Mouse (Mus musculus) heart, embryonic 12.5 days (tissue): ENCODE results near the gene Cdkal1. TPM values are rescaled to one million over a fixed set of nuclear protein-coding genes. Genes with fewer than 3 reads are reported as not detected.

Source experiments
- ATAC-seq: fragments of 200-750 bp; cut with Nextera tagmentation; 2 replicates; pipeline ENCODE4 v1.8.0; 2017; ENCODE audit warnings: moderate TSS enrichment, moderate library complexity; ENCODE audit not compliant: insufficient number of reproducible peaks, low FRiP score
- H3K27ac ChIP-seq: fragments of 300-500 bp; sonication (generic); 2 replicates; pipeline ENCODE4 v1.5.1; 2016; ENCODE audit warnings: mild to moderate bottlenecking, moderate library complexity; ENCODE audit not compliant: poor library complexity, severe bottlenecking
- H3K27me3 ChIP-seq: fragments of 300-500 bp; sonication (generic); replicated peaks from 2 replicates; pipeline ENCODE4 v1.6.1; 2016; ENCODE audit warnings: mild to moderate bottlenecking, moderate library complexity
- H3K36me3 ChIP-seq: fragments of 300-500 bp; sonication (generic); 2 replicates; pipeline ENCODE4 v1.6.1; 2016; ENCODE audit warnings: mild to moderate bottlenecking, moderate library complexity
- H3K4me1 ChIP-seq: fragments of 300-500 bp; sonication (generic); replicated peaks from 2 replicates; pipeline ENCODE4 v1.6.1; 2016; ENCODE audit warnings: mild to moderate bottlenecking
- H3K4me2 ChIP-seq: fragments of 300-500 bp; sonication (generic); 2 replicates; pipeline ENCODE4 v1.6.1; 2016; ENCODE audit warnings: mild to moderate bottlenecking, moderate library complexity
- H3K4me3 ChIP-seq: fragments of 300-500 bp; sonication (generic); 2 replicates; pipeline ENCODE4 v1.5.1; 2016; ENCODE audit warnings: mild to moderate bottlenecking
- H3K9ac ChIP-seq: fragments of 300-500 bp; sonication (generic); 2 replicates; pipeline ENCODE4 v1.6.1; 2016; ENCODE audit warnings: mild to moderate bottlenecking, moderate library complexity
- H3K9me3 ChIP-seq: fragments of 300-500 bp; sonication (generic); replicated peaks from 2 replicates; pipeline ENCODE4 v1.6.1; 2016; ENCODE audit warnings: mild to moderate bottlenecking, moderate library complexity
- WGBS: fragments of 180-500 bp; shearing (Covaris S2); methylation state at CpG from one replicate; pipeline ENCODE4 v1.1.7; 2016; 5-methylcytosine and 5-hydroxymethylcytosine counted together
- polyA plus RNA-seq: library from polyadenylated mRNA; unstranded; fragments of >200 nt; fragmentation: Nextera tagmentation; extraction: Ambion mirVana; gene quantifications from 2 replicates; pipeline ENCODE4 v1.2.1, GENCODE M21; 2016

The Cdkal1 gene
- polyA plus RNA-seq, 1 experiment from 2014 or later: 25.9 TPM

DNA sequence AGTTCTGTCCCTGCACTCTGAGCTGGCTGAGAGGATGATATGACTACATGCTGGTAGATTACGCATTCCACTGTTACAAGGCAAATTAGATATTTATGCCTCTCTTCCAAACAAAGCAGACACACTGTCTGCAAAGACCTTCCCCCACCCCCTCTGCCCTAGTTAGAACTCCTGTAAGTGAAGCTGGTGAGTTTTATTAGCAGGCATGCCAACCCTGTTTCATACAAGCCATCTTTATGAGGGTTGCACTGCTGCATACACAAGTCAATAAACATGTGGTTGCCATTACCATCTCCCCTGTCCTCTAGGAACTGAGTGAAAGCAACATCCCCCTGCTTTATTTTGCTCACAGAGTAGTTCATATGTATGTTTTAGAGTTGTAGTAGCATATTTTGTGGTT, 447.9 kb downstream of the Cdkal1 start:
- 86% methylated on average over 1 of the region's 1 CpGs for WGBS
- Histone ChIP-seq H3K9ac (no peak overlapping the region), H3K4me1 (peaks cover 22% of the 10 kb centered on the region), H3K36me3 (no peaks in the 10 kb centered on the region), H3K4me3 (no peak overlapping the region), H3K27me3 (no peaks in the 10 kb centered on the region), H3K27ac (no peak overlapping the region), H3K9me3 (no peaks in the 10 kb centered on the region), H3K4me2 (no peak overlapping the region)
- ATAC-seq: no peak

DNA sequence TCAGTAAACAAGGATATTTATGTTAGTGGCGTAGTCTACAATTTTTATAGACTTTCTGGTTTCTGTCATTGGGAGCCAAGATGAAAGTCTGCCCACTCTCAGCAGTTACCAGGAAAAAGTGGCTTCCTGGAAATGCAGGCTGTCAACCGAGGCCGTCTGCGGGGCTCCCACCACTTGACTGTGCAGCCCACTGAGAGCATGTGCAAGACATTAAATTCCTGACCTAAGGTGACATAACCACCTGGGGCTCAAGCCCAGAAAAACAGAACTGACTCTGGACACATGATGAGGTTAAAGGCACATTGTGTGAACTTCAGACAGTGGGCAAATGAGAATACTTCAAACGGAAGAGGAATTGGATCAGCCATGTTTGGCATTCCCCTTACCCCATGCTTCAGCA, 450.2 kb downstream of the Cdkal1 start:
- ATAC-seq: no peak

DNA sequence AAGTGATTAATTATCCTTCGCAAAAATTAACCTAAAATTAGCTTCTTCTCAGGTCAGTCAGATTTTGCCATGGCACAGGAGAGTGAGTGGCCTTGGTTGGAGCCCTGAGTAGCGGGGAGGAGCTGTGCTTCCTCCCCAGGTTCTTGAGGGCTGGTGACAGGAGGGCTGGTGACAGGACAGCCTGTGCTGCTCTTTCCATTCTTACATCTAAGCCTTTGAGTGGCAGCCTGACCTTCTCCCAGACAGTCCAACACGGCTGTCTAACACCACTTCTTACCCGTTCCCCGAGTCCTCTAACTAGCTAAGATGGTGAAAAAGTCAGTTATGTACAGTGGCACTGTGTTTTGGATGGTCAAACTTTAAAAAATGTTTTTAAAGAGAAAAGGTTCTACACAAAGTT, 452.3 kb downstream of the Cdkal1 start:
- Histone ChIP-seq H3K4me3 (no peak overlapping the region), H3K27me3 (no peaks in the 10 kb centered on the region), H3K9ac (no peak overlapping the region), H3K36me3 (no peaks in the 10 kb centered on the region), H3K4me2 (no peak overlapping the region), H3K4me1 (peaks cover 22% of the 10 kb centered on the region), H3K27ac (0 out of 2 replicates have a peak overlapping the region, but pooled peaks have one; percentile 21), H3K9me3 (no peaks in the 10 kb centered on the region)
- 0 out of 2 replicates have a peak, but pooled peaks have one; percentile 39 for ATAC-seq
- 47% methylated on average over 5 of the region's 5 CpGs for WGBS

More for the DNA sequence above, 450.2 kb downstream of the Cdkal1 start:
- Histone ChIP-seq H3K9me3 (no peaks in the 10 kb centered on the region), H3K27ac (no peak overlapping the region), H3K4me2 (no peak overlapping the region), H3K36me3 (no peaks in the 10 kb centered on the region), H3K9ac (no peak overlapping the region), H3K27me3 (no peaks in the 10 kb centered on the region), H3K4me3 (no peak overlapping the region), H3K4me1 (peaks cover 22% of the 10 kb centered on the region)
- 62% methylated on average over 5 of the region's 5 CpGs for WGBS

DNA sequence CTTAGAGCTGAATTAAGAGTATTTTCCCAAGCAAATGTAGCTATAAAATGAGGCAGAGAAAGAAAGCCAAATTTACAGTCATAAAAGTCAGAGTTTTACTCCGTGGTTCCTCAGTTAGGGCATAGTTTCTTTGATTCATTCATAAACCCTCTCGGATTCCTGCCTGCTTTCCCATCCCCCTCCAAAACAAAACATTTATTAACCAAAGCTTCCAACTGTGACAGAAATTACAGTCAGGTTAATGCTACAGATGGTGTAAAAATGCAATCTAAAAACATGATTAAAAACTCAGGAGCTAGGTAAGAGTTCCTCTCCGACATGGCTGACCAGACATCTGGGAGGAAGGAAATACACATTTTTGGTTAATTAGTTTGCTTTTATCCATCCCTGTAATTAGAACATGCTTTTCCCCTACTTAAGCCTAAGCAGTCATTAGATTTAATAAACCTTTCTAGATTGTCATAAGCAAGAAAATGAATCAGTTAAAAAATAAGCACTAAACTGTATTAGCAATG, 452.9 kb downstream of the Cdkal1 start:
- 74% methylated on average over 3 of the region's 3 CpGs for WGBS

DNA sequence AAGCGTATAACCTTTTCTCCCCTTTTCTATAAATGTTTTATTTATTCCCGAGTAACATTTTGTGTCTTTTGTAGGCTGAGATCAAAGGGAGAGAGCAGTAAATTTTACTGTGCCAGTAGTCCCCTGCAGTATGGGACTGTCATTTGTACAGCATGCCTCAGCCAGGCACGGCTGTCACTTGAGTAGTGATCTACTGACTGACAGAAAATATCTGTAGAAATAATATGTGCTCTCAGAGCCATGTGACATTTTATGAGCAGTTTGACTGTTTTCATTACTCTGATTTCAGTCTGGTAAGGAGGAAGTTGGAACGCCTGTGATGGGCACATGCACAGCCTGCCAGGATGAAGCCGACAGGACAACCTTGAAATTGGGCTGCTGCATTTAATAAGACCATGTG, 455.6 kb downstream of the Cdkal1 start:
- H3K36me3 ChIP-seq: no peaks in the 10 kb centered on the region
- WGBS: 75% methylated on average over 5 of the region's 5 CpGs
- H3K9ac ChIP-seq: no peak overlapping the region
- H3K4me1 ChIP-seq: peaks cover 9% of the 10 kb centered on the region
- no peak overlapping the region for H3K4me2 ChIP-seq
- no peaks in the 10 kb centered on the region for H3K27me3 ChIP-seq
- ATAC-seq: no peak
- no peak overlapping the region for H3K4me3 ChIP-seq
- H3K27ac ChIP-seq: no peak overlapping the region
- H3K9me3 ChIP-seq: no peaks in the 10 kb centered on the region

More for the DNA sequence above, 452.9 kb downstream of the Cdkal1 start:
- Histone ChIP-seq H3K9ac (no peak overlapping the region), H3K27me3 (no peaks in the 10 kb centered on the region), H3K36me3 (no peaks in the 10 kb centered on the region), H3K4me1 (peaks cover 16% of the 10 kb centered on the region), H3K9me3 (no peaks in the 10 kb centered on the region), H3K4me3 (no peak overlapping the region), H3K4me2 (no peak overlapping the region), H3K27ac (no peak overlapping the region)
- ATAC-seq: no peak

DNA sequence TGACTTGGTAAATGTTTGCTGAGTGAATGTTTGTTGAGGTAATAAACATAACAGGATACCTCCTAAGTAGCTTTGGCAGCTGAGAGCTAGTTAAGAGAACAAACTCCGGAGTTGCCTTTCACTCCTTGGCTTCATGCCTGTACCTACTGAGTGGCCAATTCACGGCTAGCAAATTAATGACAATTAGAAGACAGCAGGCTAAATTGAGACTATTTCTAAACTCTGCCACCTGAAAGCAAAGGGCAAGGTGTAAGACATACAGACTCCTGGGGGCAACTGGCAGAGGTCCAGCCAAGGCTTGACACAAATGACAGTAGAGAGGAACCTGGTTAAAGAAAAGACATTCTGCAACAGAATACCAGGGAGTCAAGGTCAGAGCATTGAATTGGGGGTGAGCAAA, 457.0 kb downstream of the Cdkal1 start:
- Histone ChIP-seq H3K4me1 (peaks cover 4% of the 10 kb centered on the region), H3K27me3 (no peaks in the 10 kb centered on the region), H3K4me3 (no peak overlapping the region), H3K9me3 (no peaks in the 10 kb centered on the region), H3K27ac (no peak overlapping the region), H3K4me2 (no peak overlapping the region), H3K36me3 (no peaks in the 10 kb centered on the region), H3K9ac (no peak overlapping the region)
- 70% methylated on average over 2 of the region's 2 CpGs for WGBS
- ATAC-seq: no peak

DNA sequence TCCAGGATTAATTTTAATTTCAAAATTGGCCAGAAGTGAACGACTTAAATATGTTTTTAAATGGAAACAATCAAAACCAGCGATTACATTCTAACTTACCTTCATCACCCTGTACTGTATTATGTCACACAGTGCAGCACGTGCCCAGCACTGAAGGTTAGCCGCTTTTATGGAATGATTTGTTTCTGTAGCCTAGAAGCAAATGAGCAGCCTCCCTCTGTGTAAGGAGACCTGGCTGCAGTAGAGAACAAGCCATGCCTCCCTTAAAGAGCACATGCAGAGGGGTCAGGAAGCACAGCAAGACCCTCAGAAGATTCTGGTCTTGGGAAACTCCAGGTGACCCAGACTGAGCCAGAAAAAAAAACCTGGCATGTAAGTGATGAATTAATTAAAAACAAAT, 459.8 kb downstream of the Cdkal1 start:
- Histone ChIP-seq H3K9ac (no peak overlapping the region), H3K4me3 (no peak overlapping the region), H3K9me3 (no peaks in the 10 kb centered on the region), H3K4me2 (no peak overlapping the region), H3K27me3 (no peaks in the 10 kb centered on the region), H3K36me3 (no peaks in the 10 kb centered on the region), H3K27ac (no peak overlapping the region), H3K4me1 (no peaks in the 10 kb centered on the region)
- ATAC-seq: no peak
- 88% methylated on average over 4 of the region's 4 CpGs for WGBS

DNA sequence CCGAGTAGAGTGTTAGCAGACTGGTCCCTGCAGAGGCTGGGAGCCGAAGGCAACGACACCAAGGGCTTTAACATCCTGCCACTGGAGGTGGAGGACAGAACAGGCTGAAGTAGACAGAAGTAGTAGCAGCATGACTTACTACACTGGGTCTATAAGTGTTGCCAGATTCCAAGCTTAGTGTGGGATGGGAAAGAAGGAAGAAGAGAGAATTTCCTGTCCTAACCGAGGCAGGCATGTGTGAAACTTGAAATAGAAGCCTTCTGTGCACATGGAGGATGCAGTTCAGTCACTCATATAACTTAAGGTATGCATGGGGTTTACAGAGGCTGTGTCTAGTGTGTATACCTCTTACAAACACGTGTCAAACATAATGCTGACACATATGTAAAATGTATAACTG, 465.4 kb downstream of the Cdkal1 start:
- Histone ChIP-seq H3K27ac (no peak overlapping the region), H3K36me3 (no peaks in the 10 kb centered on the region), H3K4me1 (peaks cover 17% of the 10 kb centered on the region), H3K9me3 (0 out of 2 replicates have a peak, but pooled peaks cover 5% of the 10 kb centered on the region), H3K9ac (no peak overlapping the region), H3K27me3 (no peaks in the 10 kb centered on the region), H3K4me3 (no peak overlapping the region), H3K4me2 (no peak overlapping the region)
- WGBS: 45% methylated on average over 5 of the region's 5 CpGs
- no peak for ATAC-seq

DNA sequence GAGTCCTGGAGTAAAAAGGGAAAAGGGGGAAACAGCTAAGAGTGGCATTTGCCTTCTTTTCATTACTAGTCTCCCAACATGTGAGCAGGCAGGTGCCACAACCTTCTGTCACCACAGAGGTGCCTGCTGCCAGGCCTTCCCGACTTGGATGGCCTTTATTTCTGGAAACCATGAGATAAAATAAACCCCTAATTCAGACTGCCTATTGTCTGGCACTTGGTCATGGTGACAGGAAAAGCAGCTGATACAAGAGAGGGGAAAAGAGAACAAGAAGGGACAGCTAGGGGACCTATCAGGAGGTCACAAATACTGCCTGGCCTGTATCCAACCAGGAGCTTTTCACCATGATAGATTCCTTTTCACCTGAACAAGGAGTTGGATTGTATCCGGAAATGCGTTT, 466.6 kb downstream of the Cdkal1 start:
- Histone ChIP-seq H3K4me2 (no peak overlapping the region), H3K27ac (no peak overlapping the region), H3K9me3 (0 out of 2 replicates have a peak, but pooled peaks cover 5% of the 10 kb centered on the region), H3K36me3 (no peaks in the 10 kb centered on the region), H3K4me3 (no peak overlapping the region), H3K27me3 (no peaks in the 10 kb centered on the region), H3K9ac (no peak overlapping the region), H3K4me1 (peaks cover 17% of the 10 kb centered on the region)
- ATAC-seq: no peak
- WGBS: 55% methylated on average over 3 of the region's 3 CpGs

DNA sequence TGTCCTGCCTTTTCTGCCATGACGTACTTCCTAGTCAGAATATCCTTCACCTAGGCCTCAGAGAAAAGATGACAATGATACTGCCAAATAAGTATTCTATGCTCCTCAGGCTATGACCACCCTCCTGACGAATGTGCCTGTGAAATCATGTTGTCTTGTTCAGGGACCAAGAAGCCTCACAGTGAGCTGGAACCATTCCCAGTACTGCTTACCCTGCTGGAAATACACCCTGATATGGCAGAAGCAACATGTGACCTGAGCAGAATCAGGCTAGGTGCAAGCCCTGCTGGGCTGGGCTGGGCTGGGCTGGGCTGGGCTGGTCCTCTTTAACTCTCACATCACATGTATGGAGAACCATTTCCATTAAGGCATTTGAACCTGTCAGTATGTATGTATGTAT, 477.9 kb downstream of the Cdkal1 start:
- ATAC-seq: peak; percentile 69; the same call in 1 of the 2 replicates
- Histone ChIP-seq H3K36me3 (no peaks in the 10 kb centered on the region), H3K27me3 (no peaks in the 10 kb centered on the region), H3K4me1 (peaks cover 9% of the 10 kb centered on the region), H3K9ac (no peak overlapping the region), H3K9me3 (no peaks in the 10 kb centered on the region), H3K4me2 (no peak overlapping the region), H3K4me3 (no peak overlapping the region), H3K27ac (no peak overlapping the region)
- WGBS: 62% methylated on average over 2 of the region's 2 CpGs

DNA sequence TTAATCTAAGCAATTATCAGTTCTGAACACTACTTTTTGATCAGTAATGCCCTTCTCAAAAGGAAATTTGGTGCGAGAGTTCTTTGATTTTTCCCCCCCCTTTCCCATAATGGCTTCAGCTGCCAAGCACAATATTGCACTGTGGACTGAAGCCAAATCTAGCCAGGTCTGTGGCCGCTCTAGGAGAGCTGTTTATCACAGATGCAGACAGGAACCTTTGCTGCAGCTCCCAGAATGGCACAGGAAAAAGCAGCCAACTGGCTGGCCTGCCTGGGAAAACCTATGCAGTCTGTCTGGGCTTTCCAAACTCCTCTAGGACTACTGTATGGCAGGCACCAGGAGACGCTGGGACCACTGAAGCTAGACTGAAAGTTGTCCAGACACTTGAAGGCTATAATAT, 483.6 kb downstream of the Cdkal1 start:
- Histone ChIP-seq H3K36me3 (no peaks in the 10 kb centered on the region), H3K27ac (peak overlapping the region; percentile 54), H3K27me3 (no peaks in the 10 kb centered on the region), H3K9ac (no peak overlapping the region), H3K4me1 (peaks cover 17% of the 10 kb centered on the region), H3K4me2 (no peak overlapping the region), H3K4me3 (no peak overlapping the region), H3K9me3 (no peaks in the 10 kb centered on the region)
- 29% methylated on average over 3 of the region's 3 CpGs for WGBS
- 0 out of 2 replicates have a peak, but pooled peaks have one; percentile 39 for ATAC-seq

DNA sequence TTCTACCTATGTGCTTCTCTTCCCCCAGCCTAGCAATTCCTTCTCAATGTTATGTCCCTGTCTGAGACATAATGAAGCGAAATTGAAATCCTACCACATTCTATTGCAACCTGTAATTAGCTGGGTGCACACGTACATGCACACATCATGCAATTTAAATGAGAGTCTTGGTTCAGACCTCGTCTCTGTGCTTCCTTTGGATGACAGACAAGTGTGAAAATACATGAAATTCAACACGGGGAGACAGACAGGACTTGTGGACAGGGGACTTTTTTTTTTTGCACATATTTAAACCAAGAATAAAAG, 484.1 kb downstream of the Cdkal1 start:
- no peak overlapping the region for H3K4me3 ChIP-seq
- no peaks in the 10 kb centered on the region for H3K36me3 ChIP-seq
- H3K9me3 ChIP-seq: no peaks in the 10 kb centered on the region
- no peak overlapping the region for H3K27ac ChIP-seq
- 55% methylated on average over 4 of the region's 4 CpGs for WGBS
- H3K27me3 ChIP-seq: no peaks in the 10 kb centered on the region
- no peak for ATAC-seq
- peaks cover 17% of the 10 kb centered on the region for H3K4me1 ChIP-seq
- H3K9ac ChIP-seq: no peak overlapping the region
- no peak overlapping the region for H3K4me2 ChIP-seq
